Mouse (Mus musculus) stomach, embryonic 15.5 days (tissue): ENCODE measurements around the gene Col4a2. TPM values are rescaled to one million over a fixed set of nuclear protein-coding genes. Genes with fewer than 3 reads are reported as not detected.
"Not testable (repeated sequence)": the region's sequence is repeated elsewhere in the genome, so short reads cannot be mapped to it uniquely, and the experiment has no call there.

Experiments used
- ATAC-seq: fragments of 200-750 bp; cut with Nextera tagmentation; 2 replicates; pipeline ENCODE4 v1.8.0; 2017; ENCODE audit warnings: low read depth, moderate number of reproducible peaks, moderate TSS enrichment; ENCODE audit not compliant: insufficient read depth, low FRiP score
- H3K27ac ChIP-seq: fragments of 300-500 bp; sonication (generic); 2 replicates; pipeline ENCODE4 v1.5.1; 2015; ENCODE audit warnings: mild to moderate bottlenecking, inconsistent platforms
- H3K27me3 ChIP-seq: fragments of 300-500 bp; sonication (generic); replicated peaks from 2 replicates; pipeline ENCODE4 v1.6.1; 2015; ENCODE audit warnings: inconsistent platforms
- H3K36me3 ChIP-seq: fragments of 300-500 bp; sonication (generic); 2 replicates; pipeline ENCODE4 v1.6.1; 2015; ENCODE audit warnings: inconsistent platforms
- H3K4me1 ChIP-seq: fragments of 300-500 bp; sonication (generic); 2 replicates; pipeline ENCODE4 v1.6.1; 2015; ENCODE audit warnings: inconsistent platforms
- H3K4me2 ChIP-seq: fragments of 300-500 bp; sonication (generic); 2 replicates; pipeline ENCODE4 v1.6.1; 2015; ENCODE audit warnings: mild to moderate bottlenecking, inconsistent platforms
- H3K4me3 ChIP-seq: fragments of 300-500 bp; sonication (generic); replicated peaks from 2 replicates; pipeline ENCODE4 v1.5.1; 2015; ENCODE audit warnings: inconsistent platforms
- H3K9ac ChIP-seq: fragments of 300-500 bp; sonication (generic); 2 replicates; pipeline ENCODE4 v1.6.1; 2015; ENCODE audit warnings: inconsistent platforms
- H3K9me3 ChIP-seq: fragments of 300-500 bp; sonication (generic); 2 replicates; pipeline ENCODE4 v1.6.1; 2016; ENCODE audit warnings: inconsistent platforms
- WGBS: fragments of 180-500 bp; shearing (Covaris S2); methylation state at CpG from one replicate; pipeline ENCODE4 v1.1.7; 2015; 5-methylcytosine and 5-hydroxymethylcytosine counted together
- polyA plus RNA-seq: library from polyadenylated mRNA; unstranded; fragments of >200 nt; fragmentation: Nextera tagmentation; extraction: Ambion mirVana; gene quantifications from 2 replicates; pipeline ENCODE4 v1.2.1, GENCODE M21; 2015

Col4a2 gene
- polyA plus RNA-seq, 1 experiment from 2014 or later, result 72.1 TPM

- Histone ChIP-seq H3K9ac (no peak overlapping the region), H3K27me3 (peaks cover 22% of the 10 kb centered on the region), H3K4me3 (peak overlapping the region; percentile 61), H3K27ac (peak overlapping the region; percentile 46; the same call in 1 of the 2 replicates), H3K36me3 (no peaks in the 10 kb centered on the region), H3K4me1 (peaks cover 35% of the 10 kb centered on the region), H3K4me2 (peak overlapping the region; percentile 95), H3K9me3 (no peaks in the 10 kb centered on the region)
- ATAC-seq, result no peak
- WGBS, result 10% methylated on average over 24 of the region's 24 CpGs
Observed at GRCm38 (mm10) chr8:11476338-11477177, 164.0 kb downstream of the Col4a2 start.

GRCm38 (mm10) chr8:11477178-11477553 is 164.6 kb downstream of the Col4a2 start:
- Histone ChIP-seq H3K27ac (peak overlapping the region; percentile 46; the same call in 1 of the 2 replicates), H3K27me3 (peaks cover 22% of the 10 kb centered on the region), H3K4me2 (peak overlapping the region; percentile 95), H3K4me3 (peak overlapping the region; percentile 61), H3K9me3 (no peaks in the 10 kb centered on the region), H3K36me3 (no peaks in the 10 kb centered on the region), H3K9ac (no peak overlapping the region), H3K4me1 (peaks cover 37% of the 10 kb centered on the region)
- no peak for ATAC-seq
- 4% methylated on average over 9 of the region's 9 CpGs for WGBS

- no peaks in the 10 kb centered on the region for H3K9me3 ChIP-seq
- H3K36me3 ChIP-seq, result no peaks in the 10 kb centered on the region
- under 1% methylated on average over 69 of the region's 69 CpGs for WGBS
- peak within 1 kb of the TSS; percentile 95 for H3K4me2 ChIP-seq
- peak; percentile 67 for ATAC-seq
- peaks cover 22% of the 10 kb centered on the region for H3K27me3 ChIP-seq
- H3K27ac ChIP-seq, result no peak within 1 kb of the TSS
- peak within 1 kb of the TSS; percentile 61 for H3K4me3 ChIP-seq
- H3K9ac ChIP-seq, result peak within 1 kb of the TSS; percentile 14; the same call in 1 of the 2 replicates
- peaks cover 37% of the 10 kb centered on the region for H3K4me1 ChIP-seq
Observed at GRCm38 (mm10) chr8:11477811-11478761, 165.5 kb downstream of the Col4a2 start, which contains the start of gene Rab20. Rab20 (minus strand) TSS chr8:11478710.

GRCm38 (mm10) chr8:11478807-11479527 is 166.4 kb downstream of the Col4a2 start:
- peak; percentile 3; the same call in 1 of the 2 replicates for ATAC-seq

GRCm38 (mm10) chr8:11479591-11479990 is 167.0 kb downstream of the Col4a2 start:
- no peak for ATAC-seq
- Histone ChIP-seq H3K4me3 (no peak overlapping the region), H3K27me3 (peaks cover 22% of the 10 kb centered on the region), H3K9ac (no peak overlapping the region), H3K4me2 (no peak overlapping the region), H3K27ac (no peak overlapping the region), H3K9me3 (no peaks in the 10 kb centered on the region), H3K36me3 (no peaks in the 10 kb centered on the region), H3K4me1 (peaks cover 30% of the 10 kb centered on the region)
- 26% methylated on average over 14 of the region's 14 CpGs for WGBS

More at GRCm38 (mm10) chr8:11478807-11479527, 166.4 kb downstream of the Col4a2 start:
- Histone ChIP-seq H3K9ac (no peak overlapping the region), H3K9me3 (no peaks in the 10 kb centered on the region), H3K4me1 (peaks cover 30% of the 10 kb centered on the region), H3K4me2 (peak overlapping the region; percentile 95), H3K27me3 (peaks cover 22% of the 10 kb centered on the region), H3K36me3 (no peaks in the 10 kb centered on the region), H3K4me3 (peak overlapping the region; percentile 61), H3K27ac (no peak overlapping the region)
- WGBS, result 9% methylated on average over 22 of the region's 23 CpGs

GRCm38 (mm10) chr8:11481876-11482275 is 169.3 kb downstream of the Col4a2 start:
- H3K4me2 ChIP-seq, result no peak overlapping the region
- H3K36me3 ChIP-seq, result no peaks in the 10 kb centered on the region
- no peak overlapping the region for H3K27ac ChIP-seq
- 59% methylated on average over 3 of the region's 3 CpGs for WGBS
- H3K27me3 ChIP-seq, result peaks cover 19% of the 10 kb centered on the region
- no peak overlapping the region for H3K9ac ChIP-seq
- no peak for ATAC-seq
- no peak overlapping the region for H3K4me3 ChIP-seq
- H3K4me1 ChIP-seq, result peaks cover 25% of the 10 kb centered on the region
- no peaks in the 10 kb centered on the region for H3K9me3 ChIP-seq

- no peak for ATAC-seq
- no peak overlapping the region for H3K27ac ChIP-seq
- no peak overlapping the region for H3K9ac ChIP-seq
- WGBS, result 64% methylated on average over 3 of the region's 3 CpGs
- no peak overlapping the region for H3K4me2 ChIP-seq
- no peak overlapping the region for H3K4me3 ChIP-seq
- peaks cover 19% of the 10 kb centered on the region for H3K27me3 ChIP-seq
- peaks cover 22% of the 10 kb centered on the region for H3K4me1 ChIP-seq
- H3K36me3 ChIP-seq, result no peaks in the 10 kb centered on the region
- no peaks in the 10 kb centered on the region for H3K9me3 ChIP-seq
Observed at GRCm38 (mm10) chr8:11482537-11482936, 169.9 kb downstream of the Col4a2 start.

GRCm38 (mm10) chr8:11486142-11486541 is 173.5 kb downstream of the Col4a2 start:
- no peak overlapping the region for H3K4me2 ChIP-seq
- no peaks in the 10 kb centered on the region for H3K27me3 ChIP-seq
- no peak overlapping the region for H3K27ac ChIP-seq
- H3K4me3 ChIP-seq, result no peak overlapping the region
- no peak for ATAC-seq
- no peaks in the 10 kb centered on the region for H3K36me3 ChIP-seq
- no peak overlapping the region for H3K9ac ChIP-seq
- 0 out of 2 replicates have a peak, but pooled peaks cover 4% of the 10 kb centered on the region for H3K4me1 ChIP-seq
- H3K9me3 ChIP-seq, result no peaks in the 10 kb centered on the region
- 23% methylated on average over 7 of the region's 7 CpGs for WGBS

GRCm38 (mm10) chr8:11487229-11487628 is 174.6 kb downstream of the Col4a2 start:
- H3K27ac ChIP-seq, result no peak overlapping the region
- no peaks in the 10 kb centered on the region for H3K27me3 ChIP-seq
- WGBS, result 55% methylated on average over 4 of the region's 4 CpGs
- no peaks in the 10 kb centered on the region for H3K4me1 ChIP-seq
- ATAC-seq, result no peak
- H3K9ac ChIP-seq, result no peak overlapping the region
- no peak overlapping the region for H3K4me2 ChIP-seq
- no peaks in the 10 kb centered on the region for H3K36me3 ChIP-seq
- no peak overlapping the region for H3K4me3 ChIP-seq
- no peaks in the 10 kb centered on the region for H3K9me3 ChIP-seq

- not testable (repeated sequence) for H3K27me3 ChIP-seq, H3K4me2 ChIP-seq, H3K27ac ChIP-seq, H3K36me3 ChIP-seq, ATAC-seq, H3K9me3 ChIP-seq, H3K9ac ChIP-seq, H3K4me3 ChIP-seq, H3K4me1 ChIP-seq
- 83% methylated on average over 2 of the region's 2 CpGs for WGBS
Observed at GRCm38 (mm10) chr8:11492340-11492739, 179.7 kb downstream of the Col4a2 start.
